In the genomic region with DNA sequence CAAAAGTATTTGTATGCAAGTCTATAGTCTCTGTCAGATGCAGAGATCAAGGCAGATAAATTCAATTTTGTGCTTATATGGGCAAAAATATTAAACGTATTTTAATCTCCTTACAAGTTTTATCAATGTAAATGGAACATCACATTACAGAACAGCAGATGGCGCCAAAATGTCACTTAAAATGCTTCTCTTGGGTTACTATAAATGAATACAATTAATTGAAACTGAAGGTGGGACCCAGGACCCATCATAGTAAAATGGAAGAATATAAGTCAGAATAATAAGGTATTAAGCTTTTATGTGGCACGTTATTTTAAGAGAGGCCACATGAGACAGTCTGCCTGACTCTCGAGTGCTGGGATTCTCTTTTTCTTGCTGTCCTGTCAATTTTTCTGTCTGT, we compare ENCODE assay signal across 10 mouse cellular contexts. TPM values are rescaled to one million over a fixed set of nuclear protein-coding genes. Genes with fewer than 3 reads are reported as not detected.
DNase-seq lines count a peak whose midpoint lies in the region; ATAC-seq lines count a peak whose summit lies in the region.
"Had no signal": no experiment of that assay in that cellular context is flagged by ENCODE, and none has a peak within 500 bp of the region (broad histone marks: within the 10 kb centered on the region; RNA-seq: fewer than 3 reads in every experiment).

No protein-coding gene starts in this region.

- H3K9me3 ChIP-seq in hindbrain, embryonic 14.5 days (ENCODE audit: control insufficient read depth, low read length) = no peaks in the 10 kb centered on the region
- H3K9me3 ChIP-seq in hindbrain, embryonic 13.5 days = no peaks in the 10 kb centered on the region
- H3K9me3 ChIP-seq in midbrain, embryonic 16.5 days (replicated peaks; ENCODE audit: control insufficient read depth, low read length, poor library complexity, severe bottlenecking) = no peaks in the 10 kb centered on the region
- H3K9me3 ChIP-seq: embryonic facial prominence, embryonic 15.5 days; limb, embryonic 12.5 days had no signal

- no peak overlapping the region for H3K9ac ChIP-seq in hindbrain, embryonic 14.5 days
- H3K9ac ChIP-seq in hindbrain, embryonic 13.5 days = no peak overlapping the region
- no peak overlapping the region for H3K9ac ChIP-seq in midbrain, embryonic 16.5 days (ENCODE audit: low read depth, low read length)
- H3K9ac ChIP-seq: embryonic facial prominence, embryonic 15.5 days; limb, embryonic 12.5 days had no signal

- no peak overlapping the region for H3K4me2 ChIP-seq in hindbrain, embryonic 14.5 days (replicated peaks)
- no peak overlapping the region for H3K4me2 ChIP-seq in hindbrain, embryonic 13.5 days
- H3K4me2 ChIP-seq in midbrain, embryonic 16.5 days (ENCODE audit: low read length) = no peak overlapping the region
- H3K4me2 ChIP-seq: embryonic facial prominence, embryonic 15.5 days; limb, embryonic 12.5 days had no signal

- ATAC-seq in hindbrain, embryonic 14.5 days (ENCODE audit: low FRiP score) = no peak
- no peak for ATAC-seq in hindbrain, embryonic 13.5 days (ENCODE audit: low FRiP score)
- no peak for ATAC-seq in midbrain, embryonic 16.5 days

- 37% methylated on average over 4 of the region's 4 CpGs for WGBS in hindbrain, embryonic 14.5 days
- 39% methylated on average over 4 of the region's 4 CpGs for WGBS in hindbrain, embryonic 13.5 days
- WGBS in midbrain, embryonic 16.5 days = 34% methylated on average over 4 of the region's 4 CpGs

- DNase-seq in hindbrain, embryonic 14.5 days (ENCODE audit: low spot score) = peak; percentile 84
- DNase-seq in 416B (ENCODE audit: low read depth) = peak; percentile 75
- peak; percentile 38 for DNase-seq in ES-CJ7 (ENCODE audit: low read depth, low spot score)
- peak; percentile 64 for DNase-seq in cerebellum, adult 8-10 months
- peak; percentile 67 for DNase-seq in kidney, postnatal 14 days
- DNase-seq in naive thymus-derived CD4-positive, alpha-beta T cell, adult 2 months (ENCODE audit: low read depth) = peak; percentile 86

- no peak overlapping the region for H3K27ac ChIP-seq in hindbrain, embryonic 14.5 days
- no peak overlapping the region for H3K27ac ChIP-seq in hindbrain, embryonic 13.5 days
- no peak overlapping the region for H3K27ac ChIP-seq in midbrain, embryonic 16.5 days (ENCODE audit: low read length)
- H3K27ac ChIP-seq: embryonic facial prominence, embryonic 15.5 days; limb, embryonic 12.5 days had no signal

- H3K4me3 ChIP-seq in hindbrain, embryonic 14.5 days (replicated peaks; ENCODE audit: low read length) = no peak overlapping the region
- no peak overlapping the region for H3K4me3 ChIP-seq in hindbrain, embryonic 13.5 days
- no peak overlapping the region for H3K4me3 ChIP-seq in midbrain, embryonic 16.5 days (ENCODE audit: low read depth, low read length)
- H3K4me3 ChIP-seq: embryonic facial prominence, embryonic 15.5 days; limb, embryonic 12.5 days had no signal

- no peaks in the 10 kb centered on the region; the same call in 1 of the 2 replicates for H3K4me1 ChIP-seq in hindbrain, embryonic 14.5 days (replicated peaks; ENCODE audit: control insufficient read depth, insufficient read depth, low read length)
- peaks cover 16% of the 10 kb centered on the region for H3K4me1 ChIP-seq in hindbrain, embryonic 13.5 days (replicated peaks)
- peaks cover 12% of the 10 kb centered on the region for H3K4me1 ChIP-seq in midbrain, embryonic 16.5 days (ENCODE audit: control insufficient read depth, insufficient read depth, low read length)
- H3K4me1 ChIP-seq: limb, embryonic 12.5 days had no signal

- H3K27me3 ChIP-seq in hindbrain, embryonic 14.5 days (ENCODE audit: control insufficient read depth, insufficient read depth, low read length) = no peaks in the 10 kb centered on the region
- H3K27me3 ChIP-seq in hindbrain, embryonic 13.5 days = no peaks in the 10 kb centered on the region
- H3K27me3 ChIP-seq in midbrain, embryonic 16.5 days (ENCODE audit: control insufficient read depth, insufficient read depth, low read depth, low read length) = no peaks in the 10 kb centered on the region
- H3K27me3 ChIP-seq: embryonic facial prominence, embryonic 15.5 days; limb, embryonic 12.5 days had no signal

- H3K36me3 ChIP-seq in hindbrain, embryonic 14.5 days (replicated peaks; ENCODE audit: control insufficient read depth, insufficient read depth) = no peaks in the 10 kb centered on the region
- no peaks in the 10 kb centered on the region for H3K36me3 ChIP-seq in hindbrain, embryonic 13.5 days
- no peaks in the 10 kb centered on the region for H3K36me3 ChIP-seq in midbrain, embryonic 16.5 days (ENCODE audit: control insufficient read depth, insufficient read depth, low read length)
- H3K36me3 ChIP-seq: embryonic facial prominence, embryonic 15.5 days; limb, embryonic 12.5 days had no signal

RNA-seq across cellular contexts. Expression of gene Fbxo11, which starts 39.9 kb away (rescaled TPM):
- 42.0 and 43.7 TPM in 2 replicates for polyA plus RNA-seq in hindbrain, embryonic 14.5 days (2014; fragmentation: Nextera tagmentation; extraction: Ambion mirVana)
- polyA plus RNA-seq in hindbrain, embryonic 13.5 days (2015; fragmentation: Nextera tagmentation; extraction: Ambion mirVana) = 26.6 and 27.0 TPM in 2 replicates
- polyA plus RNA-seq in midbrain, embryonic 16.5 days (2015; fragmentation: Nextera tagmentation; extraction: Ambion mirVana) = 28.1 and 29.7 TPM in 2 replicates

RNA-seq across cellular contexts. Expression of gene Msh6, which starts 50.4 kb away (rescaled TPM):
- 28.2 and 32.0 TPM in 2 replicates for polyA plus RNA-seq in hindbrain, embryonic 14.5 days (2014; fragmentation: Nextera tagmentation; extraction: Ambion mirVana)
- 32.1 and 32.6 TPM in 2 replicates for polyA plus RNA-seq in hindbrain, embryonic 13.5 days (2015; fragmentation: Nextera tagmentation; extraction: Ambion mirVana)
- polyA plus RNA-seq in midbrain, embryonic 16.5 days (2015; fragmentation: Nextera tagmentation; extraction: Ambion mirVana) = 28.0 and 28.6 TPM in 2 replicates
